ENCODE assay signal across 16 mouse cellular contexts in the genomic region with DNA sequence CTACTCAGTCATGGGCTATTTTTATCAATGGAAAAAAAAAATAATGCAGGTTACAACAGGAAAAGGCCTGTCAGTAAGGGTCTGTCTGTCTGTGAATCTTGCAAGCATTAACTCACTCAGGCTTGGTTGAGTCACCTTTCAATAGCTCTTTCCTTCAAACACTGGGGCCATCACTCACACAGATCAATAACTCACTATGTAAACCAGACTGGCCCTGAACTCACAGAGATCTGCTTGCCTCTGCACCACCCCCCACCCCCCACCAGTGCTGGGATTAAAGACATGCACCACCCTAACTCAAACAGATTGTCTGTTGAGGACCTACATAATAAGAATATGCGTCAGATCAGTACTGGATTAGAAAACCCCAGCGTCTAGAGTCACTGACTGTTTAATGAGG.
"Had no signal": no experiment of that assay in that cellular context is flagged by ENCODE, and none has a peak within 500 bp of the region (broad histone marks: within the 10 kb centered on the region; RNA-seq: fewer than 3 reads in every experiment).

No protein-coding gene starts in this region.

- DNase-seq: lung, adult 18-20 months; lung, embryonic 14.5 days; lung, postnatal 10 days; lung, postnatal 4 days; midbrain, embryonic 14.5 days; right cerebral cortex, postnatal 14 days; thymus, adult 2 months; thymus, postnatal 25 days; thymus, postnatal 4 days had no signal

- H3K4me2 ChIP-seq: liver, embryonic 15.5 days; lung, embryonic 14.5 days; midbrain, embryonic 12.5 days; stomach, embryonic 15.5 days had no signal

- H3K27ac ChIP-seq: liver, embryonic 15.5 days; midbrain, embryonic 10.5 days; midbrain, embryonic 12.5 days; stomach, embryonic 15.5 days; stomach, postnatal 0 days had no signal

- H3K9me3 ChIP-seq: liver, embryonic 15.5 days; midbrain, embryonic 10.5 days; midbrain, embryonic 12.5 days; stomach, embryonic 15.5 days had no signal

- H3K36me3 ChIP-seq: liver, embryonic 15.5 days; midbrain, embryonic 10.5 days; midbrain, embryonic 12.5 days; stomach, embryonic 15.5 days had no signal

- H3K9ac ChIP-seq: liver, embryonic 15.5 days; lung, embryonic 14.5 days; midbrain, embryonic 12.5 days; stomach, embryonic 15.5 days had no signal

- ATAC-seq: midbrain, embryonic 16.5 days had no signal

- H3K27me3 ChIP-seq: liver, embryonic 15.5 days; midbrain, embryonic 12.5 days; stomach, embryonic 15.5 days had no signal

- H3K4me3 ChIP-seq: liver, embryonic 15.5 days; midbrain, embryonic 10.5 days; midbrain, embryonic 12.5 days; myocyte; stomach, embryonic 15.5 days had no signal

- H3K4me1 ChIP-seq: liver, embryonic 15.5 days; midbrain, embryonic 10.5 days; midbrain, embryonic 12.5 days; stomach, embryonic 15.5 days had no signal
